Mouse (Mus musculus): ENCODE measurements at regions not wholly inside any gene's neighbourhood (a gene's known extent, or its start where the extent isn't known, plus 50 kb on each side); places are given as distances from the start of the nearest gene placed in this dataset.

- Histone ChIP-seq H3K9ac (replicated peaks; ENCODE audit: low read depth, low read length) (no peak overlapping the region), H3K36me3 (replicated peaks; ENCODE audit: control insufficient read depth, insufficient read depth, low read length) (no peaks in the 10 kb centered on the region), H3K4me1 (ENCODE audit: control insufficient read depth, insufficient read depth) (no peaks in the 10 kb centered on the region), H3K27me3 (ENCODE audit: control insufficient read depth, insufficient read depth, low read length) (no peaks in the 10 kb centered on the region), H3K4me3 (ENCODE audit: low read depth, low read length) (no peak overlapping the region), H3K9me3 (replicated peaks; ENCODE audit: control insufficient read depth, low read length) (no peaks in the 10 kb centered on the region), H3K4me2 (ENCODE audit: low read depth, low read length) (no peak overlapping the region), H3K27ac (ENCODE audit: low read depth) (no peak overlapping the region)
- no peak for DNase-seq (ENCODE audit: low spot score)
- 64% methylated on average over 2 of the region's 2 CpGs for WGBS
- no peak for TF ChIP-seq EP300 (IDR thresholded peaks at IDR 0.05; ENCODE audit: low read depth)
- TF ChIP-seq CTCF (IDR thresholded peaks at IDR 0.05; ENCODE audit: low read depth), result no peak
- no peak for ATAC-seq (ENCODE audit: insufficient read depth, low read depth)
Observed at GRCm38 (mm10) chr3:141051685-141052084, 160.5 kb downstream of the Pdha2 start.

- Histone ChIP-seq H3K36me3 (replicated peaks; ENCODE audit: control insufficient read depth, insufficient read depth, low read length) (no peaks in the 10 kb centered on the region), H3K4me3 (ENCODE audit: low read depth, low read length) (no peak overlapping the region), H3K9me3 (replicated peaks; ENCODE audit: control insufficient read depth, low read length) (no peaks in the 10 kb centered on the region), H3K9ac (replicated peaks; ENCODE audit: low read depth, low read length) (no peak overlapping the region), H3K27ac (ENCODE audit: low read depth) (no peak overlapping the region), H3K4me1 (ENCODE audit: control insufficient read depth, insufficient read depth) (no peaks in the 10 kb centered on the region), H3K4me2 (ENCODE audit: low read depth, low read length) (no peak overlapping the region), H3K27me3 (ENCODE audit: control insufficient read depth, insufficient read depth, low read length) (no peaks in the 10 kb centered on the region)
- 84% methylated on average over 1 of the region's 1 CpGs for WGBS
- DNase-seq (ENCODE audit: low spot score) (no peak), ATAC-seq (ENCODE audit: insufficient read depth, low read depth) (no peak)
- no peak for TF ChIP-seq EP300 (IDR thresholded peaks at IDR 0.05; ENCODE audit: low read depth)
- TF ChIP-seq CTCF (IDR thresholded peaks at IDR 0.05; ENCODE audit: low read depth), result no peak
Observed at GRCm38 (mm10) chr3:141014262-141014547, 197.9 kb downstream of the Pdha2 start.

- Histone ChIP-seq H3K27ac (ENCODE audit: low read depth) (no peak overlapping the region), H3K4me3 (ENCODE audit: low read depth, low read length) (no peak overlapping the region), H3K36me3 (replicated peaks; ENCODE audit: control insufficient read depth, insufficient read depth, low read length) (no peaks in the 10 kb centered on the region), H3K4me1 (ENCODE audit: control insufficient read depth, insufficient read depth) (no peaks in the 10 kb centered on the region), H3K9me3 (replicated peaks; ENCODE audit: control insufficient read depth, low read length) (no peaks in the 10 kb centered on the region), H3K4me2 (ENCODE audit: low read depth, low read length) (no peak overlapping the region), H3K9ac (replicated peaks; ENCODE audit: low read depth, low read length) (no peak overlapping the region), H3K27me3 (ENCODE audit: control insufficient read depth, insufficient read depth, low read length) (no peaks in the 10 kb centered on the region)
- 53% methylated on average over 8 of the region's 8 CpGs for WGBS
- ATAC-seq (ENCODE audit: insufficient read depth, low read depth), result no peak
- TF ChIP-seq CTCF (IDR thresholded peaks at IDR 0.05; ENCODE audit: low read depth), result no peak
- no peak for TF ChIP-seq EP300 (IDR thresholded peaks at IDR 0.05; ENCODE audit: low read depth)
- no peak for DNase-seq (ENCODE audit: low spot score)
Observed at GRCm38 (mm10) chr3:141013521-141014261, 198.5 kb downstream of the Pdha2 start.

- H3K4me1 ChIP-seq (ENCODE audit: control insufficient read depth, insufficient read depth), result no peaks in the 10 kb centered on the region
- H3K4me2 ChIP-seq (ENCODE audit: low read depth, low read length), result no peak overlapping the region
- 62% methylated on average over 1 of the region's 1 CpGs for WGBS
- no peaks in the 10 kb centered on the region for H3K36me3 ChIP-seq (replicated peaks; ENCODE audit: control insufficient read depth, insufficient read depth, low read length)
- DNase-seq (ENCODE audit: low spot score) (no peak), ATAC-seq (ENCODE audit: insufficient read depth, low read depth) (no peak)
- H3K27me3 ChIP-seq (ENCODE audit: control insufficient read depth, insufficient read depth, low read length), result no peaks in the 10 kb centered on the region
- TF ChIP-seq EP300 (IDR thresholded peaks at IDR 0.05; ENCODE audit: low read depth), result no peak
- no peak for TF ChIP-seq CTCF (IDR thresholded peaks at IDR 0.05; ENCODE audit: low read depth)
- no peak overlapping the region for H3K4me3 ChIP-seq (ENCODE audit: low read depth, low read length)
- H3K27ac ChIP-seq (ENCODE audit: low read depth), result no peak overlapping the region
- H3K9me3 ChIP-seq (replicated peaks; ENCODE audit: control insufficient read depth, low read length), result no peaks in the 10 kb centered on the region
- no peak overlapping the region for H3K9ac ChIP-seq (replicated peaks; ENCODE audit: low read depth, low read length)
Observed at GRCm38 (mm10) chr3:141012976-141013375, 199.2 kb downstream of the Pdha2 start.

- ATAC-seq (ENCODE audit: insufficient read depth, low read depth) (no peak), DNase-seq (ENCODE audit: low spot score) (no peak)
- Histone ChIP-seq H3K4me3 (ENCODE audit: low read depth, low read length) (no peak overlapping the region), H3K27ac (ENCODE audit: low read depth) (no peak overlapping the region), H3K9ac (replicated peaks; ENCODE audit: low read depth, low read length) (no peak overlapping the region), H3K36me3 (replicated peaks; ENCODE audit: control insufficient read depth, insufficient read depth, low read length) (no peaks in the 10 kb centered on the region), H3K4me1 (ENCODE audit: control insufficient read depth, insufficient read depth) (no peaks in the 10 kb centered on the region), H3K9me3 (replicated peaks; ENCODE audit: control insufficient read depth, low read length) (no peaks in the 10 kb centered on the region), H3K4me2 (ENCODE audit: low read depth, low read length) (no peak overlapping the region), H3K27me3 (ENCODE audit: control insufficient read depth, insufficient read depth, low read length) (no peaks in the 10 kb centered on the region)
- TF ChIP-seq CTCF (IDR thresholded peaks at IDR 0.05; ENCODE audit: low read depth), result no peak
- TF ChIP-seq EP300 (IDR thresholded peaks at IDR 0.05; ENCODE audit: low read depth), result no peak
- 57% methylated on average over 2 of the region's 2 CpGs for WGBS
Observed at GRCm38 (mm10) chr3:141008792-141009191, 203.4 kb downstream of the Pdha2 start.

- no peaks in the 10 kb centered on the region for H3K27me3 ChIP-seq (ENCODE audit: control insufficient read depth, insufficient read depth, low read length)
- no peaks in the 10 kb centered on the region for H3K36me3 ChIP-seq (replicated peaks; ENCODE audit: control insufficient read depth, insufficient read depth, low read length)
- TF ChIP-seq CTCF (IDR thresholded peaks at IDR 0.05; ENCODE audit: low read depth), result no peak
- TF ChIP-seq EP300 (IDR thresholded peaks at IDR 0.05; ENCODE audit: low read depth), result no peak
- DNase-seq (ENCODE audit: low spot score) (no peak), ATAC-seq (ENCODE audit: insufficient read depth, low read depth) (no peak)
- no peak overlapping the region for H3K4me3 ChIP-seq (ENCODE audit: low read depth, low read length)
- no peaks in the 10 kb centered on the region for H3K4me1 ChIP-seq (ENCODE audit: control insufficient read depth, insufficient read depth)
- 60% methylated on average over 3 of the region's 3 CpGs for WGBS
- no peak overlapping the region for H3K27ac ChIP-seq (ENCODE audit: low read depth)
- H3K9ac ChIP-seq (replicated peaks; ENCODE audit: low read depth, low read length), result no peak overlapping the region
- H3K4me2 ChIP-seq (ENCODE audit: low read depth, low read length), result no peak overlapping the region
- H3K9me3 ChIP-seq (replicated peaks; ENCODE audit: control insufficient read depth, low read length), result no peaks in the 10 kb centered on the region
Observed at GRCm38 (mm10) chr3:141005885-141006284, 206.3 kb downstream of the Pdha2 start.
